8 mouse cellular contexts compared by ENCODE assay signal in the genomic region with DNA sequence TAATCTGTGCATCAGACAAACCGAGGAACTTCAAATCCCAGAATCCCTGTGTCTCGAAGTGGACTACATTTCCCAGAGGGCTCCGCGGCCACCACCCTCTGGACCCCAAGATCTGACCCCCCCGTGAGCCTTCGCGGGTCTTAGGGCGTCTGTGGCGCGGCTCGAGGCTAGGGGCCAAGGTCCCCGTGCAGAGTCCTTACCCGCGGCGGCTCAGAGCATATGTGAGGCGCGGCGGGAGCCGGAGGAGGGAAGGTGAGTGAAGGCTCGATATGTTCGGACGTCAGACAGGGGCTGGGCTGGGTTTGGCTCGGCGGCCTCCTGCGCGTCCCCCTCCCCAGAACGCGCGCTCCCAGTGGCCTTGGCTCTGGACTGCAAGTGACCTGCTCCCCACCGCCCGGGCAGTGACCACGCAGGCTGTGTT. TPM values are rescaled to one million over a fixed set of nuclear protein-coding genes. Genes with fewer than 3 reads are reported as not detected.
DNase-seq lines count a peak whose midpoint lies in the region; ATAC-seq lines count a peak whose summit lies in the region.

Gene Zfp354a, plus strand, starts transcription at position 107 of the 421 bp plus-strand sequence.

- ATAC-seq in hematopoietic stem cell, adult 5-6 weeks (replicated peaks in 1 of 2; ENCODE audit: insufficient read depth in 1 of 2, low FRiP score in 2 of 2, low TSS enrichment in 1 of 2, low read depth in 1 of 2, poor library complexity in 2 of 2, severe bottlenecking in 2 of 2) = peak; percentile 27 to 48

- DNase-seq in WW6 (ENCODE audit: low read depth, low spot score) = peak; percentile 11
- peak; percentile 84 for DNase-seq in cerebellum, adult 9-10 months
- peak; percentile 38 to 73 for DNase-seq in frontal cortex, adult 2 months (ENCODE audit: extremely low spot score in 1 of 2, low spot score in 1 of 2)
- peak; percentile 57 to 63 for DNase-seq in layer of hippocampus, adult 8-10 months (ENCODE audit: low spot score in 2 of 2)
- peak; percentile 64 to 66 for DNase-seq in lung, adult 18-20 months
- peak; percentile 67 for DNase-seq in ovary, postnatal 36 days (ENCODE audit: low spot score)
- no peak for DNase-seq in thymus, postnatal 14 days

RNA-seq across cellular contexts. Expression of gene Zfp354a, which starts in this region (rescaled TPM):
- polyA plus RNA-seq in frontal cortex, adult 2 months (2012; rRNA removed) = 9.8 and 12.5 TPM in 2 replicates
- total RNA-seq in hematopoietic stem cell, adult 5-6 weeks (2017) = 1.7 and 2.6 TPM in 2 replicates
- total RNA-seq in layer of hippocampus, adult 8-10 months (2022) = 10 to 100 TPM in 2 of 4 experiments, 1 to 10 TPM in 2; 9.0 to 10.6 (median 10.0) TPM
